Mouse (Mus musculus) bone marrow macrophage, adult 2 months (primary cell): ENCODE measurements around the gene Pde1a.

Source experiments
- CTCF ChIP-seq: IDR thresholded peaks from 2 replicates; pipeline ENCODE4 v1.5.1; 2012; ENCODE audit warnings: low read depth, mild to moderate bottlenecking, low read length, moderate library complexity
- POLR2A ChIP-seq: IDR thresholded peaks from 2 replicates; pipeline ENCODE4 v1.6.1; 2012; ENCODE audit warnings: mild to moderate bottlenecking, low read depth, low read length, borderline replicate concordance

- TF ChIP-seq POLR2A (no peak), CTCF (no peak)
Measured at GRCm38 (mm10) chr2:79999168-79999567, 130.1 kb downstream of the Pde1a start.
